ENCODE assay signal across 16 mouse cellular contexts in genomic region chr19:15495532-15495931, GRCm38 (mm10).
"Had no signal": no experiment of that assay in that cellular context is flagged by ENCODE, and none has a peak within 500 bp of the region (broad histone marks: within the 10 kb centered on the region; RNA-seq: fewer than 3 reads in every experiment).

No protein-coding gene starts in this region.

- H3K4me1 ChIP-seq: neural tube, embryonic 13.5 days; neural tube, embryonic 15.5 days; stomach, embryonic 15.5 days had no signal

- H3K27me3 ChIP-seq: neural tube, embryonic 15.5 days; stomach, embryonic 15.5 days had no signal

- H3K36me3 ChIP-seq: neural tube, embryonic 13.5 days; neural tube, embryonic 15.5 days; stomach, embryonic 15.5 days had no signal

- H3K27ac ChIP-seq: neural tube, embryonic 13.5 days; neural tube, embryonic 15.5 days; stomach, embryonic 15.5 days; stomach, postnatal 0 days had no signal

- H3K9me3 ChIP-seq: neural tube, embryonic 13.5 days; neural tube, embryonic 15.5 days; stomach, embryonic 15.5 days had no signal

- DNase-seq: retina, postnatal 1 day; right cerebral cortex, adult 18-20 months; right cerebral cortex, postnatal 14 days; right cerebral cortex, postnatal 25 days; right cerebral cortex, postnatal 4 days; spleen, adult 18-20 months; thymus, adult 18-20 months; thymus, adult 2 months; thymus, postnatal 14 days; thymus, postnatal 25 days; thymus, postnatal 36 days; thymus, postnatal 4 days had no signal

- H3K4me3 ChIP-seq: neural tube, embryonic 13.5 days; neural tube, embryonic 15.5 days; stomach, embryonic 15.5 days had no signal

- H3K9ac ChIP-seq: neural tube, embryonic 13.5 days; neural tube, embryonic 15.5 days; stomach, embryonic 15.5 days had no signal
